Comparison of ENCODE assay signal across 8 mouse cellular contexts in genomic region chr12:28636543-28636942, GRCm38 (mm10). TPM values are rescaled to one million over a fixed set of nuclear protein-coding genes. Genes with fewer than 3 reads are reported as not detected.
DNase-seq lines count a peak whose midpoint lies in the region; ATAC-seq lines count a peak whose summit lies in the region.

No protein-coding gene starts in this region.

- H3K4me2 ChIP-seq in limb, embryonic 15.5 days: peak overlapping the region; percentile 57; the same call in 1 of the 2 replicates
- H3K4me2 ChIP-seq in stomach, embryonic 15.5 days: peak overlapping the region; percentile 59

- WGBS in forebrain, embryonic 10.5 days: 88% methylated on average over 6 of the region's 6 CpGs
- WGBS in limb, embryonic 15.5 days: 89% methylated on average over 6 of the region's 6 CpGs
- 84% methylated on average over 6 of the region's 6 CpGs for WGBS in stomach, embryonic 15.5 days

- no peaks in the 10 kb centered on the region for H3K27me3 ChIP-seq in megakaryocyte, embryonic 14.5 days (replicated peaks)
- no peaks in the 10 kb centered on the region for H3K27me3 ChIP-seq in forebrain, embryonic 10.5 days (ENCODE audit: poor library complexity, severe bottlenecking)
- H3K27me3 ChIP-seq in limb, embryonic 15.5 days: no peaks in the 10 kb centered on the region
- no peaks in the 10 kb centered on the region for H3K27me3 ChIP-seq in stomach, embryonic 15.5 days (replicated peaks)

- no peak for ATAC-seq in megakaryocyte, adult 5-6 weeks (ENCODE audit: poor library complexity, severe bottlenecking)
- ATAC-seq in limb, embryonic 15.5 days (ENCODE audit: insufficient number of reproducible peaks, low FRiP score, low TSS enrichment, low read depth): no peak
- ATAC-seq in stomach, embryonic 15.5 days (ENCODE audit: insufficient read depth, low FRiP score, low read depth): no peak
- no peak for ATAC-seq in CD4-positive, CD25-positive, alpha-beta regulatory T cell, adult 4 months

- no peak for DNase-seq in forebrain, embryonic 10.5 days (ENCODE audit: extremely low spot score, low spot score)
- no peak for DNase-seq in left cerebral cortex, adult 11 months (ENCODE audit: low spot score)
- no peak for DNase-seq in right cerebral cortex, postnatal 10 days (ENCODE audit: low spot score in 2 of 2)

- no peaks in the 10 kb centered on the region for H3K9me3 ChIP-seq in megakaryocyte, embryonic 14.5 days
- H3K9me3 ChIP-seq in forebrain, embryonic 10.5 days: no peaks in the 10 kb centered on the region
- H3K9me3 ChIP-seq in limb, embryonic 15.5 days: no peaks in the 10 kb centered on the region
- no peaks in the 10 kb centered on the region for H3K9me3 ChIP-seq in stomach, embryonic 15.5 days

- H3K27ac ChIP-seq in forebrain, embryonic 10.5 days: peak overlapping the region; percentile 99; the same call in 1 of the 2 replicates
- no peak overlapping the region for H3K27ac ChIP-seq in limb, embryonic 15.5 days
- H3K27ac ChIP-seq in stomach, embryonic 15.5 days: no peak overlapping the region

- peak overlapping the region; percentile 98 for H3K4me3 ChIP-seq in megakaryocyte, embryonic 14.5 days (replicated peaks)
- peak overlapping the region; percentile 92 for H3K4me3 ChIP-seq in forebrain, embryonic 10.5 days
- peak overlapping the region; percentile 82 for H3K4me3 ChIP-seq in limb, embryonic 15.5 days
- H3K4me3 ChIP-seq in stomach, embryonic 15.5 days (replicated peaks): peak overlapping the region; percentile 79

- H3K36me3 ChIP-seq in megakaryocyte, embryonic 14.5 days (replicated peaks; ENCODE audit: low read length): peaks cover 31% of the 10 kb centered on the region
- peaks cover 33% of the 10 kb centered on the region for H3K36me3 ChIP-seq in forebrain, embryonic 10.5 days (replicated peaks)
- peaks cover 25% of the 10 kb centered on the region for H3K36me3 ChIP-seq in limb, embryonic 15.5 days
- peaks cover 17% of the 10 kb centered on the region for H3K36me3 ChIP-seq in stomach, embryonic 15.5 days

- peaks cover 36% of the 10 kb centered on the region for H3K4me1 ChIP-seq in megakaryocyte, embryonic 14.5 days
- H3K4me1 ChIP-seq in forebrain, embryonic 10.5 days: peaks cover 22% of the 10 kb centered on the region
- peaks cover 25% of the 10 kb centered on the region for H3K4me1 ChIP-seq in limb, embryonic 15.5 days
- peaks cover 14% of the 10 kb centered on the region for H3K4me1 ChIP-seq in stomach, embryonic 15.5 days

- H3K9ac ChIP-seq in limb, embryonic 15.5 days: no peak overlapping the region
- no peak overlapping the region for H3K9ac ChIP-seq in stomach, embryonic 15.5 days

RNA-seq across cellular contexts. Expression of gene Rps7, which starts 0.8 kb away (rescaled TPM):
- 23.0 and 205 TPM in 2 replicates for polyA plus RNA-seq in megakaryocyte, embryonic 14.5 days (2012; ENCODE audit: insufficient read depth, low replicate concordance)
- 1,498 and 1,642 TPM in 2 replicates for total RNA-seq in megakaryocyte, adult 5-6 weeks (2015)
- 2,690 and 2,962 TPM in 2 replicates for total RNA-seq in megakaryocyte, adult 5-6 weeks (2017)
- polyA plus RNA-seq in forebrain, embryonic 10.5 days (2016; fragmentation: Nextera tagmentation; extraction: Ambion mirVana): 656 and 679 TPM in 2 replicates
- polyA plus RNA-seq in limb, embryonic 15.5 days (2015; fragmentation: Nextera tagmentation; extraction: Ambion mirVana): 556 and 709 TPM in 2 replicates
- polyA plus RNA-seq in stomach, embryonic 15.5 days (2015; fragmentation: Nextera tagmentation; extraction: Ambion mirVana): 607 and 697 TPM in 2 replicates
- polyA plus RNA-seq in CD4-positive, CD25-positive, alpha-beta regulatory T cell, adult 4 months (2017; shearing (Covaris generic)): 1,000 to 10,000 TPM; 2,235 to 2,763 TPM

RNA-seq across cellular contexts. Expression of gene Rnaseh1, which starts 12.9 kb away (rescaled TPM):
- polyA plus RNA-seq in megakaryocyte, embryonic 14.5 days (2012; ENCODE audit: insufficient read depth, low replicate concordance): 8.1 TPM in 1 of 2 replicates, not detected in the other
- total RNA-seq in megakaryocyte, adult 5-6 weeks (2015): 17.1 and 21.2 TPM in 2 replicates
- total RNA-seq in megakaryocyte, adult 5-6 weeks (2017): 13.5 and 19.5 TPM in 2 replicates
- 33.6 and 37.1 TPM in 2 replicates for polyA plus RNA-seq in forebrain, embryonic 10.5 days (2016; fragmentation: Nextera tagmentation; extraction: Ambion mirVana)
- 29.3 and 31.8 TPM in 2 replicates for polyA plus RNA-seq in limb, embryonic 15.5 days (2015; fragmentation: Nextera tagmentation; extraction: Ambion mirVana)
- 26.5 and 30.6 TPM in 2 replicates for polyA plus RNA-seq in stomach, embryonic 15.5 days (2015; fragmentation: Nextera tagmentation; extraction: Ambion mirVana)
- polyA plus RNA-seq in CD4-positive, CD25-positive, alpha-beta regulatory T cell, adult 4 months (2017; shearing (Covaris generic)): 10 to 100 TPM; 31.1 to 47.1 TPM

RNA-seq across cellular contexts. Expression of gene Colec11, which starts 13.4 kb away (rescaled TPM):
- 20.7 and 32.6 TPM in 2 replicates for polyA plus RNA-seq in megakaryocyte, embryonic 14.5 days (2012; ENCODE audit: insufficient read depth, low replicate concordance)
- 0.25 TPM in 1 of 2 replicates, not detected in the other for total RNA-seq in megakaryocyte, adult 5-6 weeks (2015)
- 0.92 TPM in 1 of 2 replicates, not detected in the other for total RNA-seq in megakaryocyte, adult 5-6 weeks (2017)
- polyA plus RNA-seq in forebrain, embryonic 10.5 days (2016; fragmentation: Nextera tagmentation; extraction: Ambion mirVana): 0.10 and 0.23 TPM in 2 replicates
- polyA plus RNA-seq in limb, embryonic 15.5 days (2015; fragmentation: Nextera tagmentation; extraction: Ambion mirVana): 0.37 and 1.1 TPM in 2 replicates
- 1.3 and 2.4 TPM in 2 replicates for polyA plus RNA-seq in stomach, embryonic 15.5 days (2015; fragmentation: Nextera tagmentation; extraction: Ambion mirVana)
- not detected for polyA plus RNA-seq in CD4-positive, CD25-positive, alpha-beta regulatory T cell, adult 4 months (2017; shearing (Covaris generic))

RNA-seq across cellular contexts. Expression of gene Adi1, which starts 38.5 kb away (rescaled TPM):
- 5.1 TPM in 1 of 2 replicates, not detected in the other for polyA plus RNA-seq in megakaryocyte, embryonic 14.5 days (2012; ENCODE audit: insufficient read depth, low replicate concordance)
- 28.8 and 32.0 TPM in 2 replicates for total RNA-seq in megakaryocyte, adult 5-6 weeks (2015)
- total RNA-seq in megakaryocyte, adult 5-6 weeks (2017): 7.6 and 9.1 TPM in 2 replicates
- 53.4 and 59.2 TPM in 2 replicates for polyA plus RNA-seq in forebrain, embryonic 10.5 days (2016; fragmentation: Nextera tagmentation; extraction: Ambion mirVana)
- 66.0 and 70.4 TPM in 2 replicates for polyA plus RNA-seq in limb, embryonic 15.5 days (2015; fragmentation: Nextera tagmentation; extraction: Ambion mirVana)
- 76.7 and 79.8 TPM in 2 replicates for polyA plus RNA-seq in stomach, embryonic 15.5 days (2015; fragmentation: Nextera tagmentation; extraction: Ambion mirVana)
- polyA plus RNA-seq in CD4-positive, CD25-positive, alpha-beta regulatory T cell, adult 4 months (2017; shearing (Covaris generic)): 10 to 100 TPM; 34.6 to 37.7 TPM

RNA-seq across cellular contexts. Expression of gene Allc, which starts 54.2 kb away (rescaled TPM):
- not detected in 2 replicates for polyA plus RNA-seq in megakaryocyte, embryonic 14.5 days (2012; ENCODE audit: insufficient read depth, low replicate concordance)
- not detected in 2 replicates for total RNA-seq in megakaryocyte, adult 5-6 weeks (2015)
- total RNA-seq in megakaryocyte, adult 5-6 weeks (2017): not detected in 2 replicates
- polyA plus RNA-seq in forebrain, embryonic 10.5 days (2016; fragmentation: Nextera tagmentation; extraction: Ambion mirVana): not detected in 2 replicates
- not detected in 2 replicates for polyA plus RNA-seq in limb, embryonic 15.5 days (2015; fragmentation: Nextera tagmentation; extraction: Ambion mirVana)
- polyA plus RNA-seq in stomach, embryonic 15.5 days (2015; fragmentation: Nextera tagmentation; extraction: Ambion mirVana): not detected in 2 replicates
- polyA plus RNA-seq in CD4-positive, CD25-positive, alpha-beta regulatory T cell, adult 4 months (2017; shearing (Covaris generic)): not detected
